Mouse (Mus musculus): ENCODE results near the gene Rhox4c. TPM values are rescaled to one million over a fixed set of nuclear protein-coding genes. Genes with fewer than 3 reads are reported as not detected.
"Not testable (repeated sequence)": the region's sequence is repeated elsewhere in the genome, so short reads cannot be mapped to it uniquely, and the experiment has no call there.

Rhox4c gene
- polyA plus RNA-seq (2015; fragmentation: Nextera tagmentation; extraction: Ambion mirVana), result not detected in 2 replicates

- H3K27me3 ChIP-seq; H3K4me3 ChIP-seq; H3K4me1 ChIP-seq (replicated peaks); H3K36me3 ChIP-seq; H3K27ac ChIP-seq (replicated peaks); H3K9ac ChIP-seq; H3K4me2 ChIP-seq; ATAC-seq (ENCODE audit: low read depth); H3K9me3 ChIP-seq: not testable (repeated sequence)
- WGBS, result 93% methylated on average over 14 of the region's 14 CpGs
Measured at GRCm38 (mm10) chrX:37480037-37480436, at the start of gene Rhox4c. Rhox4c (plus strand) TSS chrX:37480337.

- not testable (repeated sequence) for H3K4me1 ChIP-seq (replicated peaks); ATAC-seq (ENCODE audit: low read depth); H3K36me3 ChIP-seq; H3K27ac ChIP-seq (replicated peaks); H3K9ac ChIP-seq; H3K27me3 ChIP-seq; H3K4me2 ChIP-seq; H3K4me3 ChIP-seq; H3K9me3 ChIP-seq
- WGBS, result 88% methylated on average over 14 of the region's 15 CpGs
Measured at GRCm38 (mm10) chrX:37432194-37432593, 47.9 kb upstream of the Rhox4c start, which contains the start of gene Rhox4b. Rhox4b (plus strand) TSS chrX:37432494.

- H3K36me3 ChIP-seq; H3K27ac ChIP-seq (replicated peaks): not testable (repeated sequence)
- 90% methylated on average over 8 of the region's 10 CpGs for WGBS
Measured at GRCm38 (mm10) chrX:37453380-37453779, 26.8 kb upstream of the Rhox4c start, which contains the start of gene Rhox2c. Rhox2c (plus strand) TSS chrX:37453680.

GRCm38 (mm10) chrX:37458285-37458684 is 21.9 kb upstream of the Rhox4c start, which contains the start of gene Rhox3c:
Rhox3c (plus strand) TSS chrX:37458585.
- H3K4me3 ChIP-seq, H3K9ac ChIP-seq: not testable (repeated sequence)

More at GRCm38 (mm10) chrX:37453380-37453779, 26.8 kb upstream of the Rhox4c start, which contains the start of gene Rhox2c:
- H3K4me3 ChIP-seq; ATAC-seq (ENCODE audit: low read depth); H3K27me3 ChIP-seq; H3K9me3 ChIP-seq; H3K9ac ChIP-seq; H3K4me1 ChIP-seq (replicated peaks); H3K4me2 ChIP-seq: not testable (repeated sequence)

GRCm38 (mm10) chrX:37514059-37514458 is 33.9 kb downstream of the Rhox4c start, which contains the start of gene Rhox4d:
Rhox4d (plus strand) TSS chrX:37514359.
- ATAC-seq (ENCODE audit: low read depth), result not testable (repeated sequence)
- 95% methylated on average over 17 of the region's 18 CpGs for WGBS

More at GRCm38 (mm10) chrX:37458285-37458684, 21.9 kb upstream of the Rhox4c start, which contains the start of gene Rhox3c:
- not testable (repeated sequence) for H3K9me3 ChIP-seq; H3K27me3 ChIP-seq; H3K36me3 ChIP-seq; H3K27ac ChIP-seq (replicated peaks); H3K4me1 ChIP-seq (replicated peaks); ATAC-seq (ENCODE audit: low read depth); H3K4me2 ChIP-seq
- 98% methylated on average over 3 of the region's 4 CpGs for WGBS

GRCm38 (mm10) chrX:37530152-37530551 is 50.0 kb downstream of the Rhox4c start, which contains the start of gene Rhox2e:
Rhox2e (plus strand) TSS chrX:37530452.
- not testable (repeated sequence) for H3K9ac ChIP-seq; H3K27me3 ChIP-seq; H3K27ac ChIP-seq (replicated peaks); H3K9me3 ChIP-seq; H3K4me2 ChIP-seq; H3K4me1 ChIP-seq (replicated peaks); H3K36me3 ChIP-seq; H3K4me3 ChIP-seq; ATAC-seq (ENCODE audit: low read depth)
- WGBS, result 95% methylated on average over 2 of the region's 8 CpGs

More at GRCm38 (mm10) chrX:37514059-37514458, 33.9 kb downstream of the Rhox4c start, which contains the start of gene Rhox4d:
- H3K9me3 ChIP-seq; H3K27me3 ChIP-seq; H3K36me3 ChIP-seq; H3K4me1 ChIP-seq (replicated peaks); H3K27ac ChIP-seq (replicated peaks); H3K4me3 ChIP-seq; H3K4me2 ChIP-seq; H3K9ac ChIP-seq: not testable (repeated sequence)

Other genes starting within 250 kb of the Rhox4c start
- not detected in 2 replicates for gene Rhox2a, start 235.4 kb upstream of the Rhox4c start, polyA plus RNA-seq (2015; fragmentation: Nextera tagmentation; extraction: Ambion mirVana)
- gene Rhox3a, start 230.4 kb upstream of the Rhox4c start, polyA plus RNA-seq (2015; fragmentation: Nextera tagmentation; extraction: Ambion mirVana), result not detected in 2 replicates
- not detected in 2 replicates for gene Rhox4a, start 215.0 kb upstream of the Rhox4c start, polyA plus RNA-seq (2015; fragmentation: Nextera tagmentation; extraction: Ambion mirVana)
- not detected in 2 replicates for gene Rhox3a2, start 100.3 kb upstream of the Rhox4c start, polyA plus RNA-seq (2015; fragmentation: Nextera tagmentation; extraction: Ambion mirVana)
- not detected in 2 replicates for gene Rhox4a2, start 89.5 kb upstream of the Rhox4c start, polyA plus RNA-seq (2015; fragmentation: Nextera tagmentation; extraction: Ambion mirVana)
- not detected in 2 replicates for gene Rhox2b, start 68.3 kb upstream of the Rhox4c start, polyA plus RNA-seq (2015; fragmentation: Nextera tagmentation; extraction: Ambion mirVana)
- not detected in 2 replicates for gene Rhox4b, start 47.8 kb upstream of the Rhox4c start, polyA plus RNA-seq (2015; fragmentation: Nextera tagmentation; extraction: Ambion mirVana)
- not detected in 2 replicates for gene Rhox2c, start 26.7 kb upstream of the Rhox4c start, polyA plus RNA-seq (2015; fragmentation: Nextera tagmentation; extraction: Ambion mirVana)
- not detected in 2 replicates for gene Rhox3c, start 21.8 kb upstream of the Rhox4c start, polyA plus RNA-seq (2015; fragmentation: Nextera tagmentation; extraction: Ambion mirVana)
- gene Rhox2d, start 13.1 kb downstream of the Rhox4c start, polyA plus RNA-seq (2015; fragmentation: Nextera tagmentation; extraction: Ambion mirVana), result not detected in 2 replicates
- gene Rhox4d, start 34.0 kb downstream of the Rhox4c start, polyA plus RNA-seq (2015; fragmentation: Nextera tagmentation; extraction: Ambion mirVana), result not detected in 2 replicates
- gene Rhox2e, start 50.1 kb downstream of the Rhox4c start, polyA plus RNA-seq (2015; fragmentation: Nextera tagmentation; extraction: Ambion mirVana), result not detected in 2 replicates
- gene Rhox3e, start 61.7 kb downstream of the Rhox4c start, polyA plus RNA-seq (2015; fragmentation: Nextera tagmentation; extraction: Ambion mirVana), result not detected in 2 replicates
- gene Rhox4e, start 77.1 kb downstream of the Rhox4c start, polyA plus RNA-seq (2015; fragmentation: Nextera tagmentation; extraction: Ambion mirVana), result not detected in 2 replicates
- gene Rhox2f, start 91.1 kb downstream of the Rhox4c start, polyA plus RNA-seq (2015; fragmentation: Nextera tagmentation; extraction: Ambion mirVana), result not detected in 2 replicates
- not detected in 2 replicates for gene Rhox3f, start 100.7 kb downstream of the Rhox4c start, polyA plus RNA-seq (2015; fragmentation: Nextera tagmentation; extraction: Ambion mirVana)
- not detected in 2 replicates for gene Rhox4f, start 127.4 kb downstream of the Rhox4c start, polyA plus RNA-seq (2015; fragmentation: Nextera tagmentation; extraction: Ambion mirVana)
- gene Rhox3g, start 148.3 kb downstream of the Rhox4c start, polyA plus RNA-seq (2015; fragmentation: Nextera tagmentation; extraction: Ambion mirVana), result not detected in 2 replicates
- gene Rhox2g, start 163.1 kb downstream of the Rhox4c start, polyA plus RNA-seq (2015; fragmentation: Nextera tagmentation; extraction: Ambion mirVana), result not detected in 2 replicates
- not detected in 2 replicates for gene Rhox4g, start 171.0 kb downstream of the Rhox4c start, polyA plus RNA-seq (2015; fragmentation: Nextera tagmentation; extraction: Ambion mirVana)
- gene Rhox3h, start 188.4 kb downstream of the Rhox4c start, polyA plus RNA-seq (2015; fragmentation: Nextera tagmentation; extraction: Ambion mirVana), result not detected in 2 replicates
- gene Rhox2h, start 192.9 kb downstream of the Rhox4c start, polyA plus RNA-seq (2015; fragmentation: Nextera tagmentation; extraction: Ambion mirVana), result not detected in 2 replicates